Mouse (Mus musculus) CH12.LX (cell line): ENCODE measurements around the gene Zfp981. TPM values are rescaled to one million over a fixed set of nuclear protein-coding genes. Genes with fewer than 3 reads are reported as not detected.
"Not testable (repeated sequence)": the region's sequence is repeated elsewhere in the genome, so short reads cannot be mapped to it uniquely, and the experiment has no call there.

Source experiments
- DNase-seq: peaks from one replicate; pipeline ENCODE4 v3.0.0-alpha.2; 2013; ENCODE audit errors: extremely low read depth
- H3K27ac ChIP-seq: 2 replicates; pipeline ENCODE4 v1.5.1; 2012; ENCODE audit warnings: low read depth, mild to moderate bottlenecking, control low read depth, moderate library complexity; ENCODE audit not compliant: insufficient read depth
- H3K27me3 ChIP-seq: replicated peaks from 2 replicates; pipeline ENCODE3; 2012; ENCODE audit warnings: inconsistent platforms
- H3K36me3 ChIP-seq, 2 experiments: replicated peaks in 1 of 2; 2 replicates each; pipeline versions ENCODE3 to v1.6.1; 2012; ENCODE audit warnings: inconsistent platforms in 1 of 2, low read length in 1 of 2, mild to moderate bottlenecking in 1 of 2, mixed read lengths in 1 of 2, moderate library complexity in 1 of 2; ENCODE audit not compliant: control insufficient read depth in 1 of 2, insufficient read depth in 1 of 2
- H3K4me1 ChIP-seq, 2 experiments: 2 replicates each; pipeline ENCODE4 v1.6.1; 2012; ENCODE audit warnings: inconsistent platforms in 1 of 2, moderate library complexity in 1 of 2; ENCODE audit not compliant: insufficient read depth in 2 of 2, control insufficient read depth in 1 of 2
- H3K4me2 ChIP-seq: 2 replicates; pipeline ENCODE4 v1.6.1; 2012; ENCODE audit warnings: low read depth, mild to moderate bottlenecking, control low read depth; ENCODE audit not compliant: poor library complexity, insufficient read depth, severe bottlenecking
- H3K4me3 ChIP-seq, 3 experiments: fragments of 150-350 bp in 1 of 3; sonication (generic) in 1 of 3; replicated peaks in 1 of 3; 2 replicates each; pipeline versions ENCODE3 to v1.5.1; 2011 to 2012; ENCODE audit warnings: low read depth in 2 of 3, low read length in 2 of 3, mild to moderate bottlenecking in 2 of 3, moderate library complexity in 2 of 3, control low read depth in 1 of 3, improper control_type of control experiment in 1 of 3, inconsistent platforms in 1 of 3, mixed read lengths in 1 of 3; ENCODE audit not compliant: poor library complexity in 1 of 3
- H3K79me2 ChIP-seq: replicated peaks from 2 replicates; pipeline ENCODE4 v1.6.1; 2012; ENCODE audit warnings: mild to moderate bottlenecking, moderate library complexity; ENCODE audit not compliant: control insufficient read depth, poor library complexity, insufficient read depth, severe bottlenecking; ENCODE audit errors: extremely low read depth
- H3K9ac ChIP-seq: 2 replicates; pipeline ENCODE4 v1.6.1; 2012; ENCODE audit warnings: low read depth, mild to moderate bottlenecking, control low read depth, moderate library complexity; ENCODE audit not compliant: insufficient read depth
- H3K9me3 ChIP-seq: replicated peaks from 2 replicates; pipeline ENCODE3; 2012; ENCODE audit warnings: low read length, inconsistent platforms, mixed read lengths
- E2F4 ChIP-seq: IDR thresholded peaks from 2 replicates; pipeline ENCODE4 v1.6.1; 2011; ENCODE audit warnings: low read depth, low read length, improper control_type of control experiment; ENCODE audit not compliant: insufficient replicate concordance
- MAFK ChIP-seq: IDR thresholded peaks from 2 replicates; pipeline ENCODE4 v1.6.1; 2011; ENCODE audit warnings: low read length, improper control_type of control experiment; ENCODE audit not compliant: insufficient replicate concordance
- MYC ChIP-seq: IDR thresholded peaks from 2 replicates; pipeline ENCODE4 v1.6.1; 2011; ENCODE audit warnings: low read depth, mild to moderate bottlenecking, improper control_type of control experiment, low read length
- NRF1 ChIP-seq: IDR thresholded peaks from 2 replicates; pipeline ENCODE4 v1.6.1; 2014; ENCODE audit warnings: low read depth, mild to moderate bottlenecking, inconsistent platforms, low read length, improper control_type of control experiment, moderate library complexity
- POLR2AphosphoS2 ChIP-seq: IDR thresholded peaks from 2 replicates; pipeline ENCODE4 v1.6.1; 2011; ENCODE audit warnings: low read depth, low read length, improper control_type of control experiment
- RAD21 ChIP-seq: IDR thresholded peaks from 2 replicates; pipeline ENCODE4 v1.6.1; 2011; ENCODE audit warnings: low read depth, mild to moderate bottlenecking, low read length, improper control_type of control experiment, moderate library complexity
- ZNF384 ChIP-seq: IDR thresholded peaks from 2 replicates; pipeline ENCODE4 v1.6.1; 2012; ENCODE audit warnings: low read depth, low read length, improper control_type of control experiment, inconsistent platforms
- dilution Hi-C: fragments of 300-500 bp; cut with MboI; formaldehyde crosslinking; loops from 2 replicates; pipeline ENCODE4 v1.14.3; 2020; ENCODE audit warnings: low sequenced_read_pairs; ENCODE audit not compliant: extremely low pct_unique_long_range_greater_than_20kb, extremely low pct_ligation_motif_present
- in situ Hi-C: fragments of 300-500 bp; cut with MboI; formaldehyde crosslinking; loops from 3 replicates; pipeline ENCODE4 v1.14.3; 2019; ENCODE audit warnings: low sequenced_read_pairs, low pct_ligation_motif_present, low pct_unique_long_range_greater_than_20kb, mixed read lengths
- polyA plus RNA-seq: library from polyadenylated mRNA; unstranded; fragments of >175 nt; gene quantifications from 2 replicates; pipeline ENCODE4 v1.2.1, GENCODE M21; 2012; ENCODE audit warnings: low read depth; ENCODE audit not compliant: insufficient read length
- total RNA-seq, 2 experiments: library from RNA; depleted of rRNA; stranded (reverse); fragments of 300-350 nt in 1 of 2; fragments of >200 nt in 1 of 2; gene quantifications; 2 replicates each; pipeline ENCODE4 v1.2.3; 2012 to 2014

The Zfp981 gene
- total and polyA plus RNA-seq, 3 experiments = not detected

DNA sequence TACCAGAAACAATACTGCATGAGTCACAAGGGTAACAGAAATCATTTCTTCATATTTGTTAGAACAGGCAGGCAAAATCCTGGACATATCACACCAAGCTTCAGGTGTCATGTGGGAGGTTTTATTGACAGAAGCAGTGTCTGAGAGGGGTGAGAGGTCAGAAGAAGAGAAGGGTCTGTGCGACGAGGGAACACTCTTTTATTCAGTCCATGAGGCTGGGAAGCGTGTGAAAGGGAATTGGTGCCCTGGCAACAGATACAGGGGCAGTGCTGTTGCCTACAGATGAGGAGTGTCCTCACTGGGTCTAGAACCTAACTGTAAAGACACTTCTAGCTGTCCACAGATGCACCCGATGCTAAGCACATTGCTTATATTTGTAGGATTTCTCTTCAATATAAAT is 6.8 kb upstream of the Zfp981 start:
- dilution Hi-C loops (no loop called here), in situ Hi-C loops (no loop called here)
- TF ChIP-seq RAD21 (no peak), MYC (no peak), ZNF384 (no peak), E2F4 (no peak), MAFK (no peak), NRF1 (no peak), POLR2AphosphoS2 (no peak)
- Histone ChIP-seq H3K4me2 (no peak overlapping the region), H3K9me3 (peaks cover 27% of the 10 kb centered on the region), H3K4me3 (no peak overlapping the region), H3K79me2 (no peaks in the 10 kb centered on the region), H3K36me3 (no peaks in the 10 kb centered on the region), H3K4me1 (no peaks in the 10 kb centered on the region), H3K27me3 (no peaks in the 10 kb centered on the region), H3K27ac (no peak overlapping the region), H3K9ac (no peak overlapping the region)
- no peak for DNase-seq

GRCm38 (mm10) chr4:146497695-146498275 is 4.0 kb upstream of the Zfp981 start:
- peaks cover 22% of the 10 kb centered on the region for H3K9me3 ChIP-seq
- in situ Hi-C loops, H3K4me1 ChIP-seq, H3K4me2 ChIP-seq, H3K27me3 ChIP-seq, H3K27ac ChIP-seq, H3K36me3 ChIP-seq, H3K4me3 ChIP-seq, H3K9ac ChIP-seq, DNase-seq, dilution Hi-C loops, H3K79me2 ChIP-seq: not testable (repeated sequence)

- H3K9me3 ChIP-seq, DNase-seq, in situ Hi-C loops, H3K79me2 ChIP-seq, H3K36me3 ChIP-seq, H3K4me2 ChIP-seq, dilution Hi-C loops, H3K27ac ChIP-seq, H3K4me3 ChIP-seq, H3K4me1 ChIP-seq, H3K27me3 ChIP-seq, H3K9ac ChIP-seq: not testable (repeated sequence)
These were observed 7.2 kb downstream of the Zfp981 start for GRCm38 (mm10) chr4:146509029-146509428.

DNA sequence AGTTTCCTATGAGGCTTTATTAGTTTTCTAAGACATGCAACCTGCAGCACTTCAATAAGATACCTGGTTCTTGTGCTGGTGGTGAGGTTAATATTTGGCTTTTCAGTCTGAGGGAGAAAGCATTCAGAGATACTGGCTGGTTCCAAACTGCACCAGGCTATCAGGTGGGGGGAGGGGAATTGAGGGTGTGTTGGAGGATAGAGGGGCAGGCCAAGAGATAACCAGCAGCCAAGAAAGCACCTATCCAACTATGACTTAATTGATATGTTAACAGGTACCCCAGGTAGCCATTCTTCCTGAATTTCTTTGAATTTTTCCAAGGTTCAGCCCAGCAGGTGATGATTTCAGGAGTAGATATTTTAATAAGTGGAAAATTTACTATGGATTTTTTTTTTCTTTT is 10.0 kb downstream of the Zfp981 start:
- dilution Hi-C loops, in situ Hi-C loops, H3K36me3 ChIP-seq: not testable (repeated sequence)

More for the DNA sequence above, 10.0 kb downstream of the Zfp981 start:
- not testable (repeated sequence) for H3K79me2 ChIP-seq, H3K27me3 ChIP-seq, H3K4me1 ChIP-seq, H3K27ac ChIP-seq, H3K9me3 ChIP-seq, H3K4me2 ChIP-seq, H3K4me3 ChIP-seq, DNase-seq, H3K9ac ChIP-seq
